Mouse (Mus musculus) frontal cortex, adult 2 months (tissue): ENCODE measurements around the gene Ceacam9. TPM values are rescaled to one million over a fixed set of nuclear protein-coding genes. Genes with fewer than 3 reads are reported as not detected.
"Not testable (repeated sequence)": the region's sequence is repeated elsewhere in the genome, so short reads cannot be mapped to it uniquely, and the experiment has no call there.

Experiments
- DNase-seq, 2 experiments: peaks; one replicate each; pipeline ENCODE4 v3.0.0; 2022; ENCODE audit warnings: low spot score in 1 of 2; ENCODE audit errors: extremely low spot score in 1 of 2
- polyA plus RNA-seq: library from polyadenylated mRNA; depleted of rRNA; stranded (reverse); fragments of >200 nt; gene quantifications from 2 replicates; pipeline ENCODE4 v1.2.3, GENCODE M21; 2012; rRNA removed

Gene Ceacam9
- polyA plus RNA-seq, result 0.24 and 0.55 TPM in 2 replicates

GRCm38 (mm10) chr7:16721629-16722028 lies at the start of gene Ceacam9:
Ceacam9 (plus strand) TSS chr7:16721929.
- no peak for DNase-seq

- no peak for DNase-seq
Measured at GRCm38 (mm10) chr7:16673823-16674222, 47.9 kb upstream of the Ceacam9 start.

GRCm38 (mm10) chr7:16674699-16675098 lies 47.0 kb upstream of the Ceacam9 start:
- not testable (repeated sequence) for DNase-seq

DNA sequence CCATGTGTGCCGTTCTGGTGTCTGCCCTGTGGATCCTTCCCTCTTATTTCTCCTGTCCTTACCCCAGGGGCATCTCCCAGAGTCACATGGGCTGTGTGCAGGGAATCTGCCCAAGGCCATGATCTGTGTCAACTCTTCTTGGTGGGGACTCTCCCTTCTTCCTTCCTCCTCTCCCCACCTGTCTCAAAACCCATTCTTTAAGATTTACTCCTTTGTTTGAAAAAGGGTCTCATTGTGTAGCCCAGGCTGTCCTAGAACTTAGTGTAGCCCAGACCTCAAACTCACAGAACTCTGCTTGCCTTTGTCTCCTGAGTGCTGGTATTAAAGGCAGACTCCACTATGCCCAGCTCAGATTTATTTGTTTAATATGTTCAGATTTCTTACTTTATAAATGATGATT lies 46.1 kb upstream of the Ceacam9 start, which contains the start of gene Ceacam15:
Gene Ceacam15 (minus strand): TSS at position 101 of the 400 bp plus-strand sequence.
- DNase-seq, result no peak

DNA sequence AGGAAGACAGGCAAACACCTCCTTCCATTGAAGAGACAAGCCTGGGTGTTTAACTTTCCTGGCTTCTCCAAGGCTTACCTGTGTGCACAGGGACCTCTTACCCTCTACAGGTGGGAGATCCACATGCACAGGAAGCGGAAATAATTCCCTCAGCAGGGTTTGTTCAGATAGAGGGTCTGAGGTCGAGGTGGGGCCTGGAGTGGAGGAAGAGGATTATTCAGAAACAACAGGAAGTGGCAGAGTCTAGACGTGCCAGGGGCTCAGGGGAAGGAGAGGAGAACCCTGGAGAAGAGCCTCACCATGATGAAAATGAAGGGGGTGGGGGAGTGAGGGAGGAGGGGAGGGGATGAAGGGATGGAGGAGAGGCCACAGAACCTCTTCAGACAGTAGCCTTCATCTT lies 41.5 kb upstream of the Ceacam9 start:
- DNase-seq, result not testable (repeated sequence)

DNA sequence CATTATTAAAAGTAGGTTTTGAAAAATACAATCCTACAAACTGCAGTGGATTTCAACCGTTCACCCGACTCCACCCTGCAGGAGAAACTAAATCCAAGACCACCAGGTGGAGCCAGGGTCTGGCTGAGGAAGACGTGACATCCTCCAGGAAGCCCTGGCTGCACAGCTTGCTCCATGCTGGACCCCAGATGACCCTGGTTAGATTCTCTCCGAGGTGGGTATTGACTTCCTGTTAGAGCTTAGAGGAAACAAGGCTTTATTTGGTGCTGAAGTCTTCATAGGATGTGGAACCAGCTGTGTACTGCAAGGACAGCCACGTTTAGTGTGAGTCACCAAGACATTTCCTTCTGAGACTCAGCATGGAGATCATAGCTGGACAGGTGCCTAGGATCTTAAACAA lies 32.5 kb upstream of the Ceacam9 start:
- DNase-seq, result no peak

GRCm38 (mm10) chr7:16695025-16695424 lies 26.7 kb upstream of the Ceacam9 start:
- peak in 1 of 2 experiments; percentile 64 for DNase-seq

DNA sequence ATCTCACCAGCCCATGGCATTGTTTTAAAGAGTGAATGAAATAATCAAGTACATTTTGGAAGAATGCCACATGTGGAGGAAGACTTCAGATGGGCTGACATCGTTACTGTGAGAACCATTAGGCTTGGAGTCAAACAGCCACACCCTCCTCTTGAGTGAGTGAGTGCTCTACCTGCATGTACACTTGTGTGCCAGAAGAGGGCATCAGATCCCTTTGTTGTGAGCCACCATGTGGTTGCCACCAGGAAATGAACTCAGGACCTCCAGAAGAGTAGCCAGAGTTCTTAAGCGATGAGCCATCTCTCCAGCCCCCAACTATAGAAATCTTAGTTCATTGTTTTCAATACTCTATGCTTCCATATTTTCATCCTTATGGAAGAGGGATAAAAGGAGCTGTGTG lies 22.7 kb upstream of the Ceacam9 start:
- DNase-seq, result no peak

GRCm38 (mm10) chr7:16700583-16700982 lies 21.1 kb upstream of the Ceacam9 start:
- no peak for DNase-seq

- peak; percentile 70 to 77 for DNase-seq
Measured at GRCm38 (mm10) chr7:16706385-16706784, 15.3 kb upstream of the Ceacam9 start.

DNA sequence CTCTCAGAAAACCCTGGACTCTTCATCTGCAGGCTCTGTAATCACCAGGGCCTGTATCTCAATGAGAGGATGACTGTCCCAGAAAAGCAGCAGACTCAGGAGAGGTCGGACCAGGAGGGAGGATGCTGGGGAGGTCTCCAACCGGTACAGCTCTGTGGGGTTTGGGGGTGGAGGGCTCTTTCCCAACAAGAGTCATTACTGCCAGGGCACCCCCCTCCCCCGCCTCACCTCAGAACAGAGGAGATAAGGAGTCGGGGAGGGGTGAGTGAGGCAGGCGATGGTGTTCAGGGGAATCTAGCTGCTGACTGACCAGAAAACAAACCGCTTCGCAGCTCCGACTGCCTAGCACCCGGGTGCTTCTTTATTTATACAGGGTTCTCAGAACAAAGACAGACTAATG lies 13.5 kb upstream of the Ceacam9 start:
- DNase-seq, result no peak

DNA sequence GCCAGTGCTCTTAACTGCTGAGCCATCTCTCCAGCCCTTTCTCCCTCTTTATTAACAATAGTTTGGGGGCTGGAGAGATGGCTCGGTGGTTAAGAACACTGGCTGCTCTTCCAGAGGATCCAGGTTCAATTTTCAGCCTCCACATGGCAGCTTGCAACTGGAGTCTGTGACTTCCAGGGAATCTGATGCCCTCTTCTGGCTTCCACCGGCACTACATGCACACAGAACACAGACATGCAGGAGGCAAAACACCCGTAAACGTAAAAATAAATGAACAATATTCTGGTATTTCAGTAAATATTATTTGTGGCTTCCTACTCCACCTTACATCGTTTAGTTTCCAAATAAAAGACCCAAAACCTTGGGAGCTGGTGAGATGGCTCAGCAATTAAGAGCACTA lies 11.1 kb upstream of the Ceacam9 start:
- no peak for DNase-seq

GRCm38 (mm10) chr7:16712633-16713415 lies 8.9 kb upstream of the Ceacam9 start:
- DNase-seq, result no peak

DNA sequence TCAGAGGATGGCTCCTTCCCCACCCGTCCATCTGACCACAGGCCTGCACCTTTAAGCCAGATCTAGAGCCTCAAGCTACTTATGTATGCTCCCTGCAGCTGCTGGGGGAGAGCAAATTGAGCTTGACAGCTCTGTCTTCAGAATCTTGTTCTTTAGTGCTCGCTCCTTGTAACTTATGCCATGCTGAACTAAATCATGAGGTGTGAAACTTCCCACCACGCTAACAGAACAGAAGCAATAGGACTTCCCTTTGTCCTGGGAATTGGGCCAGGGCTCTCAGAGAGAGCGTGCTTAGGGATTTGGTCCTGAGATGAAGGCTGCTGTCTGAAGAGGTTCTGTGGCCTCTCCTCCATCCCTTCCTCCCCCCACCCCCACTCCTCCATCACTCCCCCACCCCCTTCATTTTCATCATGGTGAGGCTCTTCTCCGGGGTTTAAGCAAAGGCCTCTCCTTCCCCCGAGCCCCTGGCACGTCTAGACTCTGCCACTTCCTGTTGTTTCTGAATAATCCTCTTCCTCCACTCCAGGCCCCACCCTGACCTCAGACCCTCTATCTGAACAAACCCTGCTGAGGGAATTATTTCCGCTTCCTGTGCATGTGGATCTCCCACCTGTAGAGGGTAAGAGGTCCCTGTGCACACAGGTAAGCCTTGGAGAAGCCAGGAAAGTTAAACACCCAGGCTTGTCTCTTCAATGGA lies 5.1 kb upstream of the Ceacam9 start:
- peak in 1 of 2 experiments; percentile 30 for DNase-seq

- not testable (repeated sequence) for DNase-seq
Measured at GRCm38 (mm10) chr7:16722490-16722889, 761 bp downstream of the Ceacam9 start.

DNA sequence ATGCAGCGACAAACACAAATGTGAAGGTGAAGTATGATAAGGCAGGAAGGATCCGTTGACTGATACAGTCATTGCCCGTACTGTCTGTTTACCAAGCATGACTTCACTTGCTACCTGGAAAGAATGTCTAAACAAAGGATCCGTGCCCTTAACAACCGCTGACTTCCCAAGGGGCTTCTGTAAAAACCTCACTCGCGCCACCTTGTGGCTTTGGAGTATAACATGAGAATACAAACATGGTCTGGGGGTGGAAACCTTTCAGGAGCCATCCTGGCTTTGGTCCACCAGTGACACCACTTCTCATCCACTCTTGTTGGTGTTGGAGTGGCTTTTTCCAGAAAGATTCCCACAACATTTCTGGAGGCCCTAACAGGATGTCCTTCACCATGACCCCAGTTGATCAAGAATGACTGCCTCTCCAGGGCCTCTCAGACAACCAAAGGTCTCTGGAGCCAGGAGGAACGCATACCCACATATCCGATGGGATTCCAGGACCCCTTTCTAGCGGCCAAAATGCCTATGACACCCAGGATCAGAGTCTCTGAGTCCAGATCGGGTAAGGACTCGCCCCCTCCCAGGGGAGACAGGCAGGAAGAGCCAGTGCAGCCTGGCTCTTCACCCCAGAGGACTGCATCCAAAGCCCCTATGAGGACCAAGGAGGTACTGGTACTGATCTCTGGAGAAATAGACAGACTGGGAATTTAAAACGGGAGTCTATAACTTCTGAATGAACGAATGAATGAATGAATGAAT lies 7.0 kb downstream of the Ceacam9 start:
- DNase-seq, result peak in 1 of 2 experiments; percentile 79

- DNase-seq, result not testable (repeated sequence)
Measured at GRCm38 (mm10) chr7:16729563-16729962, 7.8 kb downstream of the Ceacam9 start.

GRCm38 (mm10) chr7:16730791-16731190 lies 9.1 kb downstream of the Ceacam9 start:
- no peak for DNase-seq

DNA sequence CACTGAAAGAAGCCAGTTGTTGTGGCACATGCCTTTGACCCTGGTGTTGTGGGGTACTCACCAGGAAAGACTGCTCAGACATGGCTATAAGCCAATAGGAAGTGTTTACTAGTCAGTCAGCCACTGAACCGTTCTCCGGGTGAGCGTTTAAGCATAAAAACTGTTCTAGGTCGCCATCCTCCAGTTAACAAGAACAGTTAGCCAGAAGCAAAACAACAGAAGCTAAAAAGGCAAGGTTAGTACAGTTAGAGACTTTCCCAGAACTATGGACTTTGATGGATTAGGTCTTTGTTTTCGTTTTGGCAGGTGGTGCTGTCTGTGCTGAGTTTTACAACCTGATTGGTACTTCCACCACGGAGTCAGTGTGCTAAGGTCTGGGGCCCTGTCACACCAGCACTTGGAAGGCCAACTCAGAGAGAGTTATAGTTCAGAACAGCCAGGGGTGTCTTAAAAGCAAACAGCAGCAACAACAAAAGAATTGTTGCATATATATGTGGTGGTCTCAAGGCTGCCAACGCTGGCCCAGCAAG lies 10.2 kb downstream of the Ceacam9 start:
- DNase-seq, result no peak

- DNase-seq, result no peak
Measured at GRCm38 (mm10) chr7:16737606-16738072, 15.9 kb downstream of the Ceacam9 start.
